Comparison of ENCODE assay signal across 9 mouse cellular contexts in genomic region chr4:59000614-59001013, GRCm38 (mm10). TPM values are rescaled to one million over a fixed set of nuclear protein-coding genes. Genes with fewer than 3 reads are reported as not detected.
DNase-seq lines count a peak whose midpoint lies in the region; ATAC-seq lines count a peak whose summit lies in the region.
"Had no signal": no experiment of that assay in that cellular context is flagged by ENCODE, and none has a peak within 500 bp of the region (broad histone marks: within the 10 kb centered on the region; RNA-seq: fewer than 3 reads in every experiment).

No protein-coding gene starts in this region.

- H3K4me2 ChIP-seq in hindbrain, embryonic 14.5 days (replicated peaks), result no peak overlapping the region
- H3K4me2 ChIP-seq: liver, embryonic 15.5 days had no signal

- no peaks in the 10 kb centered on the region for H3K36me3 ChIP-seq in hindbrain, embryonic 10.5 days
- no peaks in the 10 kb centered on the region for H3K36me3 ChIP-seq in hindbrain, embryonic 14.5 days (replicated peaks; ENCODE audit: control insufficient read depth, insufficient read depth)
- H3K36me3 ChIP-seq: liver, embryonic 15.5 days had no signal

- H3K4me3 ChIP-seq in hindbrain, embryonic 10.5 days, result no peak overlapping the region
- H3K4me3 ChIP-seq in hindbrain, embryonic 14.5 days (replicated peaks; ENCODE audit: low read length), result no peak overlapping the region
- H3K4me3 ChIP-seq: liver, embryonic 15.5 days had no signal

- no peak for ATAC-seq in hindbrain, embryonic 14.5 days (ENCODE audit: low FRiP score)

- H3K27ac ChIP-seq in hindbrain, embryonic 10.5 days, result no peak overlapping the region
- no peak overlapping the region for H3K27ac ChIP-seq in hindbrain, embryonic 14.5 days
- H3K27ac ChIP-seq: liver, embryonic 15.5 days had no signal

- WGBS in hindbrain, embryonic 10.5 days, result 2% methylated on average over 2 of the region's 2 CpGs
- 2% methylated on average over 2 of the region's 2 CpGs for WGBS in hindbrain, embryonic 14.5 days

- peaks cover 32% of the 10 kb centered on the region for H3K4me1 ChIP-seq in hindbrain, embryonic 10.5 days (replicated peaks)
- peaks cover 21% of the 10 kb centered on the region for H3K4me1 ChIP-seq in hindbrain, embryonic 14.5 days (replicated peaks; ENCODE audit: control insufficient read depth, insufficient read depth, low read length)

- H3K27me3 ChIP-seq in hindbrain, embryonic 10.5 days (ENCODE audit: insufficient read depth, poor library complexity, severe bottlenecking), result no peaks in the 10 kb centered on the region
- H3K27me3 ChIP-seq in hindbrain, embryonic 14.5 days (ENCODE audit: control insufficient read depth, insufficient read depth, low read length), result no peaks in the 10 kb centered on the region
- H3K27me3 ChIP-seq: liver, embryonic 15.5 days had no signal

- H3K9me3 ChIP-seq in hindbrain, embryonic 10.5 days, result no peaks in the 10 kb centered on the region
- H3K9me3 ChIP-seq in hindbrain, embryonic 14.5 days (ENCODE audit: control insufficient read depth, low read length), result no peaks in the 10 kb centered on the region
- H3K9me3 ChIP-seq: liver, embryonic 15.5 days had no signal

- no peak overlapping the region for H3K9ac ChIP-seq in hindbrain, embryonic 14.5 days
- H3K9ac ChIP-seq: liver, embryonic 15.5 days had no signal

- peak; percentile 35 for DNase-seq in hindbrain, embryonic 10.5 days (ENCODE audit: low spot score)
- DNase-seq in hindbrain, embryonic 14.5 days (ENCODE audit: low spot score), result no peak
- peak; percentile 85 for DNase-seq in CD4-positive helper T cell, adult 2 months (ENCODE audit: low read depth, low spot score)
- DNase-seq in adrenal gland, postnatal 14 days, result peak; percentile 72
- peak; percentile 32 to 60 for DNase-seq in lung, adult 18-20 months
- peak; percentile 74 for DNase-seq in thymus, postnatal 0 days (ENCODE audit: low spot score)
- DNase-seq in right cerebral cortex, postnatal 36 days (ENCODE audit: low spot score in 2 of 2), result no peak
- DNase-seq in cerebellum, adult 11-12 months, result no peak

RNA-seq across cellular contexts. Expression of gene Gm20503, which starts 2.4 kb away (rescaled TPM):
- 10.5 and 13.3 TPM in 2 replicates for polyA plus RNA-seq in hindbrain, embryonic 10.5 days (2016; fragmentation: Nextera tagmentation; extraction: Ambion mirVana)
- polyA plus RNA-seq in hindbrain, embryonic 14.5 days (2014; fragmentation: Nextera tagmentation; extraction: Ambion mirVana), result 6.5 and 8.6 TPM in 2 replicates
- 6.0 and 13.3 TPM in 2 replicates for total RNA-seq in adrenal gland, postnatal 14 days (2021)
- 8.4 and 12.0 TPM in 2 replicates for polyA plus RNA-seq in thymus, postnatal 0 days (2015; fragmentation: Nextera tagmentation; extraction: Ambion mirVana)

RNA-seq across cellular contexts. Expression of gene Dnajc25, which starts 5.8 kb away (rescaled TPM):
- polyA plus RNA-seq in hindbrain, embryonic 10.5 days (2016; fragmentation: Nextera tagmentation; extraction: Ambion mirVana), result 5.9 and 9.0 TPM in 2 replicates
- polyA plus RNA-seq in hindbrain, embryonic 14.5 days (2014; fragmentation: Nextera tagmentation; extraction: Ambion mirVana), result 5.2 and 9.6 TPM in 2 replicates
- 18.7 and 19.3 TPM in 2 replicates for total RNA-seq in adrenal gland, postnatal 14 days (2021)
- polyA plus RNA-seq in thymus, postnatal 0 days (2015; fragmentation: Nextera tagmentation; extraction: Ambion mirVana), result 5.7 and 6.9 TPM in 2 replicates

RNA-seq across cellular contexts. Expression of gene Ptgr1, which starts 13.7 kb away (rescaled TPM):
- polyA plus RNA-seq in hindbrain, embryonic 10.5 days (2016; fragmentation: Nextera tagmentation; extraction: Ambion mirVana), result 13.5 and 14.8 TPM in 2 replicates
- polyA plus RNA-seq in hindbrain, embryonic 14.5 days (2014; fragmentation: Nextera tagmentation; extraction: Ambion mirVana), result 4.6 and 4.8 TPM in 2 replicates
- 14.6 and 18.1 TPM in 2 replicates for total RNA-seq in adrenal gland, postnatal 14 days (2021)
- 14.4 and 14.6 TPM in 2 replicates for polyA plus RNA-seq in thymus, postnatal 0 days (2015; fragmentation: Nextera tagmentation; extraction: Ambion mirVana)

RNA-seq across cellular contexts. Expression of gene Gng10, which starts 34.3 kb away (rescaled TPM):
- 66.3 and 77.8 TPM in 2 replicates for polyA plus RNA-seq in hindbrain, embryonic 10.5 days (2016; fragmentation: Nextera tagmentation; extraction: Ambion mirVana)
- polyA plus RNA-seq in hindbrain, embryonic 14.5 days (2014; fragmentation: Nextera tagmentation; extraction: Ambion mirVana), result 198 and 200 TPM in 2 replicates
- total RNA-seq in adrenal gland, postnatal 14 days (2021), result 25.7 and 30.0 TPM in 2 replicates
- polyA plus RNA-seq in thymus, postnatal 0 days (2015; fragmentation: Nextera tagmentation; extraction: Ambion mirVana), result 124 and 128 TPM in 2 replicates

RNA-seq across cellular contexts. Expression of gene Zkscan16, which starts 57.2 kb away (rescaled TPM):
- polyA plus RNA-seq in hindbrain, embryonic 10.5 days (2016; fragmentation: Nextera tagmentation; extraction: Ambion mirVana), result 0.55 and 1.0 TPM in 2 replicates
- 2.8 and 3.2 TPM in 2 replicates for polyA plus RNA-seq in hindbrain, embryonic 14.5 days (2014; fragmentation: Nextera tagmentation; extraction: Ambion mirVana)
- 2.3 and 2.5 TPM in 2 replicates for total RNA-seq in adrenal gland, postnatal 14 days (2021)
- polyA plus RNA-seq in thymus, postnatal 0 days (2015; fragmentation: Nextera tagmentation; extraction: Ambion mirVana), result 0.07 TPM in 1 of 2 replicates, not detected in the other

Comparison
In these comparisons a context has a peak if more than half of its experiments do, and no peak if none do; other contexts are left out.
1. DNase-seq: peak in hindbrain, embryonic 10.5 days (single experiment), CD4-positive helper T cell, adult 2 months (single experiment), adrenal gland, postnatal 14 days (single experiment), lung, adult 18-20 months (2 of 2) and thymus, postnatal 0 days (single experiment); none in hindbrain, embryonic 14.5 days (single experiment), right cerebral cortex, postnatal 36 days (0 of 2) and cerebellum, adult 11-12 months (single experiment).